Mouse (Mus musculus): Measurements from ENCODE around the gene Psg17.

DNA sequence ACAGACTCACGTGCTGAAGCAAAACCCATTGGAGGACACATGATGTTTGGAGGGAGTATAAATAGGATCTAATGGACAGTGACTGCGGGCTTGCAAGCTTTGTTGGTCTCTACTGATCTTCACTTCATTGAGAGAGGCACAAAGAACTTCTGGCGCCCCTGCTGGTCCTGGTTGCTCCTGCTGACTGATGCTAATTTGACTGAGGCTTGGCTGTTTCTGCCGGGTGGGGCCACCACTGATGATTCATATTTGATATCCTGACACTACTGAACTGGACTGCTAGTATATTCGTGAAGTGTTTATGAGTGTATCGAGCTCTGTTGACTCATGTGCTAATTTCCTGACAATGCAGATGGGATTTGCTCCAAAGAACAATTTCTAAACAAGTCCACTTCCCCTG is 41.4 kb upstream of the Psg17 start:
- TF ChIP-seq CTCF (IDR thresholded peaks at IDR 0.05; ENCODE audit: borderline replicate concordance, control insufficient read depth, extremely low read depth, insufficient read depth, low read length, poor library complexity) (no peak), POLR2A (IDR thresholded peaks at IDR 0.05; ENCODE audit: control insufficient read depth, extremely low read depth, insufficient read depth, low read length, poor library complexity) (no peak)

All from thymus, adult 2 months (tissue).